Comparison of ENCODE assay signal across 11 mouse cellular contexts in the genomic region with DNA sequence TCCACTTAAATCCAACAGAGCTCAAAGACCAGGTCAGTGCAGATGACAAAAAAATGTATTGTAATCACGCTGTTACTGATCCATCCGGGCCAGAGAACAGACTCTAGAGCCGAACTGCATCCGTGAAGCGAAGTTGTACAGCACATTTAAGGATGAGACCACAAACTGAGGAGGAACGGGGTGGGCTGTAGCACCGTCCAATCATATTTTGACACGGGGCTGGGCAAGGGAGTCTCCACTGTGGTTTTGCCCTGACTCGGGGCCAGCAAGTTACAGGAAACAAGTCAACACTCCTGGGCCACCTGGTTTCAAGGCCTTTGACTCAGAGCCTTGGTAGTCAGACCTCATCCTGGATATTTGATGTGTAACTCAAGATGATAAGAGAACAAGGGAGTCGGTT. TPM values are rescaled to one million over a fixed set of nuclear protein-coding genes. Genes with fewer than 3 reads are reported as not detected.
DNase-seq lines count a peak whose midpoint lies in the region; ATAC-seq lines count a peak whose summit lies in the region.
"Had no signal": no experiment of that assay in that cellular context is flagged by ENCODE, and none has a peak within 500 bp of the region (broad histone marks: within the 10 kb centered on the region; RNA-seq: fewer than 3 reads in every experiment).

No protein-coding gene starts in this region.

- H3K27me3 ChIP-seq in liver, embryonic 11.5 days (replicated peaks; ENCODE audit: control insufficient read depth, insufficient read depth, low read length): no peaks in the 10 kb centered on the region
- no peaks in the 10 kb centered on the region for H3K27me3 ChIP-seq in liver, embryonic 15.5 days
- H3K27me3 ChIP-seq in forebrain, embryonic 14.5 days (replicated peaks; ENCODE audit: control insufficient read depth, insufficient read depth, low read length): no peaks in the 10 kb centered on the region
- H3K27me3 ChIP-seq: limb, embryonic 13.5 days had no signal

- H3K4me3 ChIP-seq in liver, embryonic 11.5 days (ENCODE audit: low read depth, low read length): no peak overlapping the region
- no peak overlapping the region for H3K4me3 ChIP-seq in liver, embryonic 15.5 days (replicated peaks)
- H3K4me3 ChIP-seq in forebrain, embryonic 14.5 days (ENCODE audit: low read depth, low read length): no peak overlapping the region
- H3K4me3 ChIP-seq: gastrocnemius, adult 2 months; limb, embryonic 13.5 days had no signal

- peaks cover 21% of the 10 kb centered on the region for H3K4me1 ChIP-seq in liver, embryonic 11.5 days (replicated peaks; ENCODE audit: control insufficient read depth, insufficient read depth, low read length)
- H3K4me1 ChIP-seq in liver, embryonic 15.5 days (replicated peaks): peaks cover 21% of the 10 kb centered on the region
- H3K4me1 ChIP-seq in forebrain, embryonic 14.5 days (ENCODE audit: control insufficient read depth, insufficient read depth, low read length): no peaks in the 10 kb centered on the region

- H3K9me3 ChIP-seq in liver, embryonic 11.5 days (ENCODE audit: control insufficient read depth, low read length): no peaks in the 10 kb centered on the region
- H3K9me3 ChIP-seq in liver, embryonic 15.5 days (replicated peaks): no peaks in the 10 kb centered on the region
- no peaks in the 10 kb centered on the region for H3K9me3 ChIP-seq in forebrain, embryonic 14.5 days (replicated peaks; ENCODE audit: control insufficient read depth, low read length)
- H3K9me3 ChIP-seq: limb, embryonic 13.5 days had no signal

- no peak overlapping the region for H3K27ac ChIP-seq in liver, embryonic 11.5 days (ENCODE audit: low read depth, low read length)
- no peak overlapping the region for H3K27ac ChIP-seq in liver, embryonic 15.5 days (replicated peaks)
- H3K27ac ChIP-seq in forebrain, embryonic 14.5 days (ENCODE audit: low read depth, low read length): no peak overlapping the region
- H3K27ac ChIP-seq: gastrocnemius, adult 2 months; limb, embryonic 13.5 days had no signal

- no peak overlapping the region for H3K9ac ChIP-seq in liver, embryonic 11.5 days (ENCODE audit: low read depth, low read length)
- H3K9ac ChIP-seq in liver, embryonic 15.5 days: no peak overlapping the region
- no peak overlapping the region for H3K9ac ChIP-seq in forebrain, embryonic 14.5 days (ENCODE audit: low read length)
- H3K9ac ChIP-seq: limb, embryonic 13.5 days had no signal

- 0 out of 2 replicates have a peak, but pooled peaks have one; percentile 16 for ATAC-seq in liver, embryonic 11.5 days (replicated peaks; ENCODE audit: low FRiP score)
- no peak for ATAC-seq in liver, embryonic 15.5 days (ENCODE audit: insufficient read depth)
- no peak for ATAC-seq in forebrain, embryonic 14.5 days

- no peaks in the 10 kb centered on the region for H3K36me3 ChIP-seq in liver, embryonic 11.5 days (ENCODE audit: control insufficient read depth, insufficient read depth, low read length)
- H3K36me3 ChIP-seq in liver, embryonic 15.5 days (replicated peaks): no peaks in the 10 kb centered on the region
- H3K36me3 ChIP-seq in forebrain, embryonic 14.5 days (ENCODE audit: control insufficient read depth, insufficient read depth, low read length): no peaks in the 10 kb centered on the region
- H3K36me3 ChIP-seq: limb, embryonic 13.5 days had no signal

- DNase-seq in liver, embryonic 11.5 days (ENCODE audit: low spot score): no peak
- DNase-seq in liver: no peak
- DNase-seq in MEL-GATA-1-ER (ENCODE audit: extremely low read depth, low read depth): peak; percentile 46
- peak; percentile 70 for DNase-seq in thymus, postnatal 0 days (ENCODE audit: low spot score)
- DNase-seq in Muller cell, postnatal 12 days (ENCODE audit: inconsistent ontology term): no peak
- DNase-seq in forebrain, embryonic 14.5 days (ENCODE audit: low spot score): no peak
- no peak for DNase-seq in urinary bladder, postnatal 36 days (ENCODE audit: low spot score in 2 of 2)
- DNase-seq: gastrocnemius, adult 2 months; right cerebral cortex, postnatal 25 days had no signal

- peak overlapping the region; percentile 42 for H3K4me2 ChIP-seq in liver, embryonic 11.5 days
- peak overlapping the region; percentile 15 for H3K4me2 ChIP-seq in liver, embryonic 15.5 days
- no peak overlapping the region for H3K4me2 ChIP-seq in forebrain, embryonic 14.5 days (ENCODE audit: low read length)
- H3K4me2 ChIP-seq: limb, embryonic 13.5 days had no signal

- 51% methylated on average over 10 of the region's 10 CpGs for WGBS in liver, embryonic 11.5 days
- WGBS in liver, embryonic 15.5 days (ENCODE audit: insufficient replicate concordance): 28% methylated on average over 10 of the region's 10 CpGs
- 96% methylated on average over 10 of the region's 10 CpGs for WGBS in forebrain, embryonic 14.5 days

RNA-seq across cellular contexts. Expression of a gene that starts 40.6 kb away (rescaled TPM):
- polyA plus RNA-seq in liver, embryonic 11.5 days (2014; fragmentation: Nextera tagmentation; extraction: Ambion mirVana): 1.5 and 2.6 TPM in 2 replicates
- polyA plus RNA-seq in liver, embryonic 15.5 days (2015; fragmentation: Nextera tagmentation; extraction: Ambion mirVana): 1.0 and 1.1 TPM in 2 replicates
- polyA plus RNA-seq in thymus, postnatal 0 days (2015; fragmentation: Nextera tagmentation; extraction: Ambion mirVana): 0.81 and 0.95 TPM in 2 replicates
- 1.8 and 2.4 TPM in 2 replicates for polyA plus RNA-seq in forebrain, embryonic 14.5 days (2014; fragmentation: Nextera tagmentation; extraction: Ambion mirVana)

Comparison
In these comparisons a context has a peak if more than half of its experiments do, and no peak if none do; other contexts are left out.
1. DNase-seq: peak in MEL-GATA-1-ER (single experiment) and thymus, postnatal 0 days (single experiment); none in liver, embryonic 11.5 days (single experiment), liver (single experiment), Muller cell, postnatal 12 days (single experiment), forebrain, embryonic 14.5 days (single experiment) and urinary bladder, postnatal 36 days (0 of 2).